Mouse (Mus musculus) CH12.LX (cell line): ENCODE results near the gene Aurka. TPM values are rescaled to one million over a fixed set of nuclear protein-coding genes. Genes with fewer than 3 reads are reported as not detected.

ENCODE experiments used
- DNase-seq: peaks from one replicate; pipeline ENCODE4 v3.0.0-alpha.2; 2013; ENCODE audit errors: extremely low read depth
- H3K27ac ChIP-seq: 2 replicates; pipeline ENCODE4 v1.5.1; 2012; ENCODE audit warnings: low read depth, mild to moderate bottlenecking, control low read depth, moderate library complexity; ENCODE audit not compliant: insufficient read depth
- H3K27me3 ChIP-seq: replicated peaks from 2 replicates; pipeline ENCODE3; 2012; ENCODE audit warnings: inconsistent platforms
- H3K36me3 ChIP-seq, 2 experiments: replicated peaks in 1 of 2; 2 replicates each; pipeline versions ENCODE3 to v1.6.1; 2012; ENCODE audit warnings: inconsistent platforms in 1 of 2, low read length in 1 of 2, mild to moderate bottlenecking in 1 of 2, mixed read lengths in 1 of 2, moderate library complexity in 1 of 2; ENCODE audit not compliant: control insufficient read depth in 1 of 2, insufficient read depth in 1 of 2
- H3K4me1 ChIP-seq, 2 experiments: 2 replicates each; pipeline ENCODE4 v1.6.1; 2012; ENCODE audit warnings: inconsistent platforms in 1 of 2, moderate library complexity in 1 of 2; ENCODE audit not compliant: insufficient read depth in 2 of 2, control insufficient read depth in 1 of 2
- H3K4me2 ChIP-seq: 2 replicates; pipeline ENCODE4 v1.6.1; 2012; ENCODE audit warnings: low read depth, mild to moderate bottlenecking, control low read depth; ENCODE audit not compliant: poor library complexity, insufficient read depth, severe bottlenecking
- H3K4me3 ChIP-seq, 3 experiments: fragments of 150-350 bp in 1 of 3; sonication (generic) in 1 of 3; replicated peaks in 1 of 3; 2 replicates each; pipeline versions ENCODE3 to v1.5.1; 2011 to 2012; ENCODE audit warnings: low read depth in 2 of 3, low read length in 2 of 3, mild to moderate bottlenecking in 2 of 3, moderate library complexity in 2 of 3, control low read depth in 1 of 3, improper control_type of control experiment in 1 of 3, inconsistent platforms in 1 of 3, mixed read lengths in 1 of 3; ENCODE audit not compliant: poor library complexity in 1 of 3
- H3K79me2 ChIP-seq: replicated peaks from 2 replicates; pipeline ENCODE4 v1.6.1; 2012; ENCODE audit warnings: mild to moderate bottlenecking, moderate library complexity; ENCODE audit not compliant: control insufficient read depth, poor library complexity, insufficient read depth, severe bottlenecking; ENCODE audit errors: extremely low read depth
- H3K9ac ChIP-seq: 2 replicates; pipeline ENCODE4 v1.6.1; 2012; ENCODE audit warnings: low read depth, mild to moderate bottlenecking, control low read depth, moderate library complexity; ENCODE audit not compliant: insufficient read depth
- H3K9me3 ChIP-seq: replicated peaks from 2 replicates; pipeline ENCODE3; 2012; ENCODE audit warnings: low read length, inconsistent platforms, mixed read lengths
- BHLHE40 ChIP-seq: IDR thresholded peaks from 2 replicates; pipeline ENCODE4 v1.6.1; 2011; ENCODE audit warnings: mild to moderate bottlenecking, low read depth, low read length, improper control_type of control experiment
- CHD1 ChIP-seq: IDR thresholded peaks from 2 replicates; pipeline ENCODE4 v1.6.1; 2012; ENCODE audit warnings: low read depth, low read length, improper control_type of control experiment, inconsistent platforms
- CHD2 ChIP-seq: IDR thresholded peaks from 2 replicates; pipeline ENCODE4 v1.6.1; 2011; ENCODE audit warnings: low read length, improper control_type of control experiment
- CTCF ChIP-seq, 2 experiments: IDR thresholded peaks in 1 of 2; conservative IDR thresholded peaks in 1 of 2; 2 replicates each; pipeline ENCODE4 v1.5.1; 2011 to 2012; ENCODE audit warnings: low read depth in 2 of 2, low read length in 2 of 2, improper control_type of control experiment in 1 of 2, inconsistent platforms in 1 of 2, mild to moderate bottlenecking in 1 of 2, moderate library complexity in 1 of 2
- E2F4 ChIP-seq: IDR thresholded peaks from 2 replicates; pipeline ENCODE4 v1.6.1; 2011; ENCODE audit warnings: low read depth, low read length, improper control_type of control experiment; ENCODE audit not compliant: insufficient replicate concordance
- ELF1 ChIP-seq: IDR thresholded peaks from 2 replicates; pipeline ENCODE4 v1.6.1; 2014; ENCODE audit warnings: low read depth, mild to moderate bottlenecking, inconsistent platforms, low read length, improper control_type of control experiment
- EP300 ChIP-seq: IDR thresholded peaks from 2 replicates; pipeline ENCODE4 v1.6.1; 2011; ENCODE audit warnings: low read length, improper control_type of control experiment
- ETS1 ChIP-seq: conservative IDR thresholded peaks from 2 replicates; pipeline ENCODE4 v1.6.1; 2012; ENCODE audit warnings: low read depth, mild to moderate bottlenecking, inconsistent platforms, low read length, improper control_type of control experiment, moderate library complexity
- GABPA ChIP-seq: IDR thresholded peaks from 2 replicates; pipeline ENCODE4 v1.6.1; 2012; ENCODE audit warnings: low read depth, low read length, improper control_type of control experiment, inconsistent platforms; ENCODE audit not compliant: insufficient replicate concordance
- IRF4 ChIP-seq: IDR thresholded peaks from 2 replicates; pipeline ENCODE4 v1.6.1; 2014; ENCODE audit warnings: low read depth, mild to moderate bottlenecking, inconsistent platforms, low read length, improper control_type of control experiment
- JUN ChIP-seq: IDR thresholded peaks from 2 replicates; pipeline ENCODE4 v1.6.1; 2011; ENCODE audit warnings: low read depth, mild to moderate bottlenecking, low read length, improper control_type of control experiment, moderate library complexity; ENCODE audit not compliant: insufficient read depth
- JUND ChIP-seq: conservative IDR thresholded peaks from 2 replicates; pipeline ENCODE4 v1.6.1; 2011; ENCODE audit warnings: low read depth, low read length, improper control_type of control experiment
- KAT2A ChIP-seq: IDR thresholded peaks from 2 replicates; pipeline ENCODE4 v1.6.1; 2012; ENCODE audit warnings: low read length, improper control_type of control experiment, inconsistent platforms; ENCODE audit not compliant: insufficient replicate concordance
- MAX ChIP-seq: IDR thresholded peaks from 2 replicates; pipeline ENCODE4 v1.6.1; 2011; ENCODE audit warnings: low read length, improper control_type of control experiment
- MAZ ChIP-seq: IDR thresholded peaks from 2 replicates; pipeline ENCODE4 v1.6.1; 2012; ENCODE audit warnings: low read depth, mild to moderate bottlenecking, inconsistent platforms, low read length, improper control_type of control experiment, moderate library complexity
- MEF2A ChIP-seq: IDR thresholded peaks from 2 replicates; pipeline ENCODE4 v1.6.1; 2014; ENCODE audit warnings: low read depth, mild to moderate bottlenecking, inconsistent platforms, low read length, improper control_type of control experiment, borderline replicate concordance
- MXI1 ChIP-seq: IDR thresholded peaks from 2 replicates; pipeline ENCODE4 v1.6.1; 2011; ENCODE audit warnings: mild to moderate bottlenecking, low read depth, low read length, improper control_type of control experiment
- MYC ChIP-seq: IDR thresholded peaks from 2 replicates; pipeline ENCODE4 v1.6.1; 2011; ENCODE audit warnings: low read depth, mild to moderate bottlenecking, improper control_type of control experiment, low read length
- NELFE ChIP-seq: IDR thresholded peaks from 2 replicates; pipeline ENCODE4 v1.6.1; 2011; ENCODE audit warnings: low read depth, low read length, improper control_type of control experiment
- NRF1 ChIP-seq: IDR thresholded peaks from 2 replicates; pipeline ENCODE4 v1.6.1; 2014; ENCODE audit warnings: low read depth, mild to moderate bottlenecking, inconsistent platforms, low read length, improper control_type of control experiment, moderate library complexity
- PAX5 ChIP-seq: IDR thresholded peaks from 2 replicates; pipeline ENCODE4 v1.6.1; 2012; ENCODE audit warnings: low read length, inconsistent platforms, mixed read lengths
- POLR2A ChIP-seq: IDR thresholded peaks from 2 replicates; pipeline ENCODE4 v1.6.1; 2011; ENCODE audit warnings: low read depth, mild to moderate bottlenecking, improper control_type of control experiment, low read length
- POLR2AphosphoS2 ChIP-seq: IDR thresholded peaks from 2 replicates; pipeline ENCODE4 v1.6.1; 2011; ENCODE audit warnings: low read depth, low read length, improper control_type of control experiment
- RAD21 ChIP-seq: IDR thresholded peaks from 2 replicates; pipeline ENCODE4 v1.6.1; 2011; ENCODE audit warnings: low read depth, mild to moderate bottlenecking, low read length, improper control_type of control experiment, moderate library complexity
- RCOR1 ChIP-seq: conservative IDR thresholded peaks from 2 replicates; pipeline ENCODE4 v1.6.1; 2012; ENCODE audit warnings: low read depth, mild to moderate bottlenecking, inconsistent platforms, low read length, improper control_type of control experiment
- SIN3A ChIP-seq: IDR thresholded peaks from 2 replicates; pipeline ENCODE4 v1.6.1; 2012; ENCODE audit warnings: low read length, improper control_type of control experiment, inconsistent platforms
- TBP ChIP-seq: conservative IDR thresholded peaks from 2 replicates; pipeline ENCODE4 v1.6.1; 2011; ENCODE audit warnings: low read depth, low read length, improper control_type of control experiment
- TCF12 ChIP-seq: IDR thresholded peaks from 2 replicates; pipeline ENCODE4 v1.6.1; 2014; ENCODE audit warnings: low read depth, mild to moderate bottlenecking, inconsistent platforms, low read length, improper control_type of control experiment
- UBTF ChIP-seq: IDR thresholded peaks from 2 replicates; pipeline ENCODE4 v1.6.1; 2012; ENCODE audit warnings: low read depth, mild to moderate bottlenecking, inconsistent platforms, low read length, improper control_type of control experiment, moderate library complexity
- USF1 ChIP-seq: IDR thresholded peaks from 2 replicates; pipeline ENCODE4 v1.6.1; 2014; ENCODE audit warnings: low read depth, mild to moderate bottlenecking, inconsistent platforms, low read length, improper control_type of control experiment
- ZC3H11A ChIP-seq: IDR thresholded peaks from 2 replicates; pipeline ENCODE4 v1.6.1; 2012; ENCODE audit warnings: low read depth, mild to moderate bottlenecking, inconsistent platforms, low read length, improper control_type of control experiment
- ZKSCAN1 ChIP-seq: IDR thresholded peaks from 2 replicates; pipeline ENCODE4 v1.6.1; 2012; ENCODE audit warnings: low read depth, inconsistent platforms, low read length, improper control_type of control experiment, borderline replicate concordance
- ZMIZ1 ChIP-seq: IDR thresholded peaks from 2 replicates; pipeline ENCODE4 v1.6.1; 2012; ENCODE audit warnings: low read depth, mild to moderate bottlenecking, inconsistent platforms, low read length, improper control_type of control experiment
- ZNF384 ChIP-seq: IDR thresholded peaks from 2 replicates; pipeline ENCODE4 v1.6.1; 2012; ENCODE audit warnings: low read depth, low read length, improper control_type of control experiment, inconsistent platforms
- dilution Hi-C: fragments of 300-500 bp; cut with MboI; formaldehyde crosslinking; loops from 2 replicates; pipeline ENCODE4 v1.14.3; 2020; ENCODE audit warnings: low sequenced_read_pairs; ENCODE audit not compliant: extremely low pct_unique_long_range_greater_than_20kb, extremely low pct_ligation_motif_present
- in situ Hi-C: fragments of 300-500 bp; cut with MboI; formaldehyde crosslinking; loops from 3 replicates; pipeline ENCODE4 v1.14.3; 2019; ENCODE audit warnings: low sequenced_read_pairs, low pct_ligation_motif_present, low pct_unique_long_range_greater_than_20kb, mixed read lengths
- polyA plus RNA-seq: library from polyadenylated mRNA; unstranded; fragments of >175 nt; gene quantifications from 2 replicates; pipeline ENCODE4 v1.2.1, GENCODE M21; 2012; ENCODE audit warnings: low read depth; ENCODE audit not compliant: insufficient read length
- total RNA-seq, 2 experiments: library from RNA; depleted of rRNA; stranded (reverse); fragments of 300-350 nt in 1 of 2; fragments of >200 nt in 1 of 2; gene quantifications; 2 replicates each; pipeline ENCODE4 v1.2.3; 2012 to 2014

Gene Aurka
- total and polyA plus RNA-seq, 3 experiments: 84.4 to 128 (median 88.6) TPM

GRCm38 (mm10) chr2:172394671-172395070, 24.3 kb upstream of the Aurka start:
- dilution Hi-C loops (no loop called here), in situ Hi-C loops (no loop called here)
- DNase-seq: no peak
- peaks cover 7% of the 10 kb centered on the region for H3K9me3 ChIP-seq
- H3K79me2 ChIP-seq: 0 out of 2 replicates have a peak, but pooled peaks cover 3% of the 10 kb centered on the region
- no peak overlapping the region for H3K27ac ChIP-seq
- peak overlapping the region; percentile 70; the same call in 1 of the 2 replicates for H3K4me2 ChIP-seq
- H3K27me3 ChIP-seq: no peaks in the 10 kb centered on the region
- TF ChIP-seq NRF1: no peak
- peaks cover 0 to 21% of the 10 kb centered on the region in 2 experiments for H3K36me3 ChIP-seq
- peak overlapping the region in 2 of 3 experiments; percentile 58 for H3K4me3 ChIP-seq
- H3K9ac ChIP-seq: peak overlapping the region; percentile 61; the same call in 1 of the 2 replicates
- peaks cover 19 to 78% of the 10 kb centered on the region in 2 experiments for H3K4me1 ChIP-seq

- Histone ChIP-seq H3K4me2 (peak overlapping the region; percentile 70), H3K27ac (peak overlapping the region; percentile 51; the same call in 1 of the 2 replicates), H3K4me1 (peaks cover 12 to 71% of the 10 kb centered on the region in 2 experiments), H3K9ac (peak overlapping the region; percentile 61), H3K4me3 (peak overlapping the region; percentile 58 to 75 (median 58)), H3K9me3 (peaks cover 7% of the 10 kb centered on the region), H3K27me3 (no peaks in the 10 kb centered on the region), H3K36me3 (peaks cover 0 to 18% of the 10 kb centered on the region in 2 experiments), H3K79me2 (0 out of 2 replicates have a peak, but pooled peaks cover 3% of the 10 kb centered on the region)
- dilution Hi-C loops (no loop called here), in situ Hi-C loops (no loop called here)
- DNase-seq: peak; percentile 70
- TF ChIP-seq ELF1: no peak
- TF ChIP-seq MXI1: no peak
- TF ChIP-seq ETS1: no peak; the same call in 1 of the 2 replicates
- peak; percentile 90 for TF ChIP-seq IRF4
- no peak for TF ChIP-seq CHD1
- no peak for TF ChIP-seq GABPA
- peak; percentile 83 for TF ChIP-seq JUND
- TF ChIP-seq POLR2AphosphoS2: no peak
- TF ChIP-seq PAX5: no peak
- no peak for TF ChIP-seq TBP
- TF ChIP-seq CTCF (conservative IDR thresholded peaks at IDR 0.05 in 1 of 2, IDR thresholded peaks at IDR 0.05 in 1 of 2; ENCODE audit: low read depth in 2 of 2, low read length in 2 of 2): no peak
- TF ChIP-seq NELFE: no peak
- no peak for TF ChIP-seq TCF12
- TF ChIP-seq POLR2A: no peak
- TF ChIP-seq MAX: no peak
- no peak for TF ChIP-seq NRF1
- no peak for TF ChIP-seq UBTF
- no peak for TF ChIP-seq RAD21
- no peak for TF ChIP-seq KAT2A
- peak; percentile 69 for TF ChIP-seq JUN
- no peak for TF ChIP-seq MYC
- no peak for TF ChIP-seq USF1
- no peak; the same call in 1 of the 2 replicates for TF ChIP-seq SIN3A
- TF ChIP-seq ZC3H11A: no peak
- no peak for TF ChIP-seq CHD2
- TF ChIP-seq MAZ: no peak; the same call in 1 of the 2 replicates
- TF ChIP-seq EP300: peak; percentile 84
- TF ChIP-seq E2F4: no peak
- no peak for TF ChIP-seq ZMIZ1
- TF ChIP-seq BHLHE40: peak; percentile 47; the same call in 1 of the 2 replicates
- no peak for TF ChIP-seq MEF2A
- peak; percentile 61 for TF ChIP-seq ZKSCAN1
- TF ChIP-seq RCOR1: no peak
- no peak for TF ChIP-seq ZNF384
Measured at GRCm38 (mm10) chr2:172394052-172394392, 23.7 kb upstream of the Aurka start.
